Mouse (Mus musculus): Measurements from ENCODE around the gene Antxr1. TPM values are rescaled to one million over a fixed set of nuclear protein-coding genes. Genes with fewer than 3 reads are reported as not detected.

Gene Antxr1
- 3.5 and 3.8 TPM in 2 replicates for polyA plus RNA-seq (2015; fragmentation: Nextera tagmentation; extraction: Ambion mirVana)

- 0 out of 2 replicates have a peak, but pooled peaks cover 8% of the 10 kb centered on the region for H3K27me3 ChIP-seq
- peak within 1 kb of the TSS; percentile 25 for H3K27ac ChIP-seq
- peak within 1 kb of the TSS; percentile 68 for H3K4me3 ChIP-seq
- H3K9me3 ChIP-seq, result no peaks in the 10 kb centered on the region
- H3K4me1 ChIP-seq (replicated peaks), result peaks cover 26% of the 10 kb centered on the region
- under 1% methylated on average over 54 of the region's 54 CpGs for WGBS
- H3K9ac ChIP-seq, result peak within 1 kb of the TSS; percentile 82
- peak within 1 kb of the TSS; percentile 79 for H3K4me2 ChIP-seq
- no peaks in the 10 kb centered on the region for H3K36me3 ChIP-seq
- ATAC-seq (ENCODE audit: low FRiP score), result peak; percentile 71
These were observed at the start of gene Antxr1 for GRCm38 (mm10) chr6:87335091-87335934. Antxr1 (minus strand) TSS chr6:87335821.

- H3K4me2 ChIP-seq, result no peak overlapping the region
- no peaks in the 10 kb centered on the region for H3K36me3 ChIP-seq
- ATAC-seq (ENCODE audit: low FRiP score), result no peak
- no peak overlapping the region for H3K27ac ChIP-seq
- peaks cover 6% of the 10 kb centered on the region for H3K4me1 ChIP-seq (replicated peaks)
- H3K9ac ChIP-seq, result no peak overlapping the region
- H3K27me3 ChIP-seq, result peaks cover 16% of the 10 kb centered on the region; the same call in 1 of the 2 replicates
- WGBS, result 69% methylated on average over 5 of the region's 6 CpGs
- no peak overlapping the region for H3K4me3 ChIP-seq
- H3K9me3 ChIP-seq, result no peaks in the 10 kb centered on the region
These were observed 49.1 kb upstream of the Antxr1 start for GRCm38 (mm10) chr6:87384761-87385160.

- Histone ChIP-seq H3K4me2 (peak overlapping the region; percentile 60), H3K9ac (peak overlapping the region; percentile 53), H3K4me1 (replicated peaks) (peaks cover 6% of the 10 kb centered on the region), H3K27ac (no peak overlapping the region), H3K4me3 (peak overlapping the region; percentile 39), H3K36me3 (no peaks in the 10 kb centered on the region), H3K9me3 (no peaks in the 10 kb centered on the region), H3K27me3 (peaks cover 16% of the 10 kb centered on the region; the same call in 1 of the 2 replicates)
- ATAC-seq (ENCODE audit: low FRiP score), result peak; percentile 46; the same call in 1 of the 2 replicates
- WGBS, result 9% methylated on average over 24 of the region's 24 CpGs
These were observed 48.5 kb upstream of the Antxr1 start for GRCm38 (mm10) chr6:87383926-87384691.

GRCm38 (mm10) chr6:87373057-87373456 lies 37.4 kb upstream of the Antxr1 start, which contains the start of gene Gkn2:
Gkn2 (plus strand) TSS chr6:87373357.
- 90% methylated on average over 9 of the region's 9 CpGs for WGBS
- Histone ChIP-seq H3K9ac (no peak within 1 kb of the TSS), H3K4me1 (replicated peaks) (no peaks in the 10 kb centered on the region), H3K27me3 (no peaks in the 10 kb centered on the region), H3K27ac (no peak within 1 kb of the TSS), H3K4me2 (no peak within 1 kb of the TSS), H3K36me3 (no peaks in the 10 kb centered on the region), H3K4me3 (no peak within 1 kb of the TSS), H3K9me3 (no peaks in the 10 kb centered on the region)
- no peak for ATAC-seq (ENCODE audit: low FRiP score)

- no peaks in the 10 kb centered on the region for H3K27me3 ChIP-seq
- no peaks in the 10 kb centered on the region for H3K9me3 ChIP-seq
- no peak overlapping the region for H3K4me2 ChIP-seq
- H3K4me1 ChIP-seq (replicated peaks), result no peaks in the 10 kb centered on the region
- H3K36me3 ChIP-seq, result no peaks in the 10 kb centered on the region
- 93% methylated on average over 5 of the region's 5 CpGs for WGBS
- no peak overlapping the region for H3K9ac ChIP-seq
- H3K27ac ChIP-seq, result no peak overlapping the region
- no peak overlapping the region for H3K4me3 ChIP-seq
- ATAC-seq (ENCODE audit: low FRiP score), result no peak
These were observed 33.6 kb upstream of the Antxr1 start for GRCm38 (mm10) chr6:87369223-87369622.

GRCm38 (mm10) chr6:87354441-87354840 lies 18.8 kb upstream of the Antxr1 start:
- no peak overlapping the region for H3K27ac ChIP-seq
- H3K9ac ChIP-seq, result no peak overlapping the region
- H3K27me3 ChIP-seq, result no peaks in the 10 kb centered on the region
- no peaks in the 10 kb centered on the region for H3K9me3 ChIP-seq
- no peak overlapping the region for H3K4me2 ChIP-seq
- no peak overlapping the region for H3K4me3 ChIP-seq
- 0 out of 2 replicates have a peak, but pooled peaks cover 8% of the 10 kb centered on the region for H3K4me1 ChIP-seq (replicated peaks)
- H3K36me3 ChIP-seq, result no peaks in the 10 kb centered on the region
- no peak for ATAC-seq (ENCODE audit: low FRiP score)
- WGBS, result 63% methylated on average over 5 of the region's 5 CpGs

- H3K4me1 ChIP-seq (replicated peaks), result 0 out of 2 replicates have a peak, but pooled peaks cover 8% of the 10 kb centered on the region
- no peaks in the 10 kb centered on the region for H3K27me3 ChIP-seq
- no peak within 1 kb of the TSS for H3K9ac ChIP-seq
- no peaks in the 10 kb centered on the region for H3K36me3 ChIP-seq
- no peak for ATAC-seq (ENCODE audit: low FRiP score)
- no peak within 1 kb of the TSS for H3K4me2 ChIP-seq
- no peak within 1 kb of the TSS for H3K27ac ChIP-seq
- 92% methylated on average over 8 of the region's 8 CpGs for WGBS
- H3K9me3 ChIP-seq, result no peaks in the 10 kb centered on the region
- H3K4me3 ChIP-seq, result no peak within 1 kb of the TSS
These were observed 15.2 kb upstream of the Antxr1 start, which contains the start of gene Gkn1 for GRCm38 (mm10) chr6:87350829-87351228. Gkn1 (minus strand) TSS chr6:87350942.

GRCm38 (mm10) chr6:87335935-87336295 lies 294 bp upstream of the Antxr1 start:
- WGBS, result 34% methylated on average over 6 of the region's 6 CpGs
- H3K4me2 ChIP-seq, result peak overlapping the region; percentile 79; the same call in 1 of the 2 replicates
- no peak for ATAC-seq (ENCODE audit: low FRiP score)

GRCm38 (mm10) chr6:87334361-87335090 lies 1.1 kb downstream of the Antxr1 start:
- 12% methylated on average over 11 of the region's 11 CpGs for WGBS
- Histone ChIP-seq H3K9ac (peak overlapping the region; percentile 82), H3K9me3 (no peaks in the 10 kb centered on the region), H3K4me2 (peak overlapping the region; percentile 79), H3K27ac (peak overlapping the region; percentile 35; the same call in 1 of the 2 replicates), H3K4me3 (peak overlapping the region; percentile 68), H3K27me3 (0 out of 2 replicates have a peak, but pooled peaks cover 8% of the 10 kb centered on the region), H3K4me1 (replicated peaks) (peaks cover 26% of the 10 kb centered on the region), H3K36me3 (no peaks in the 10 kb centered on the region)
- no peak for ATAC-seq (ENCODE audit: low FRiP score)

More at GRCm38 (mm10) chr6:87335935-87336295, 294 bp upstream of the Antxr1 start:
- no peaks in the 10 kb centered on the region for H3K36me3 ChIP-seq
- peaks cover 26% of the 10 kb centered on the region for H3K4me1 ChIP-seq (replicated peaks)
- no peak overlapping the region for H3K27ac ChIP-seq
- H3K4me3 ChIP-seq, result peak overlapping the region; percentile 68; the same call in 1 of the 2 replicates
- no peaks in the 10 kb centered on the region for H3K9me3 ChIP-seq
- H3K27me3 ChIP-seq, result 0 out of 2 replicates have a peak, but pooled peaks cover 8% of the 10 kb centered on the region
- H3K9ac ChIP-seq, result no peak overlapping the region

- Histone ChIP-seq H3K4me1 (replicated peaks) (peaks cover 36% of the 10 kb centered on the region), H3K9me3 (no peaks in the 10 kb centered on the region), H3K4me2 (peak overlapping the region; percentile 30; the same call in 1 of the 2 replicates), H3K9ac (no peak overlapping the region), H3K27ac (no peak overlapping the region), H3K36me3 (no peaks in the 10 kb centered on the region), H3K4me3 (no peak overlapping the region), H3K27me3 (0 out of 2 replicates have a peak, but pooled peaks cover 8% of the 10 kb centered on the region)
- 82% methylated on average over 2 of the region's 2 CpGs for WGBS
- ATAC-seq (ENCODE audit: low FRiP score), result no peak
These were observed 3.2 kb downstream of the Antxr1 start for GRCm38 (mm10) chr6:87332380-87332779.

GRCm38 (mm10) chr6:87328265-87329173 lies 7.1 kb downstream of the Antxr1 start:
- 75% methylated on average over 22 of the region's 22 CpGs for WGBS
- peaks cover 19% of the 10 kb centered on the region; the same call in 1 of the 2 replicates for H3K4me1 ChIP-seq (replicated peaks)
- no peak overlapping the region for H3K4me2 ChIP-seq
- H3K27me3 ChIP-seq, result no peaks in the 10 kb centered on the region
- H3K4me3 ChIP-seq, result no peak overlapping the region
- no peaks in the 10 kb centered on the region for H3K36me3 ChIP-seq
- H3K27ac ChIP-seq, result no peak overlapping the region
- ATAC-seq (ENCODE audit: low FRiP score), result no peak
- H3K9me3 ChIP-seq, result no peaks in the 10 kb centered on the region
- H3K9ac ChIP-seq, result no peak overlapping the region

All from hindbrain, embryonic 13.5 days (tissue).